Mouse (Mus musculus): Measurements from ENCODE around the gene Asmt. TPM values are rescaled to one million over a fixed set of nuclear protein-coding genes. Genes with fewer than 3 reads are reported as not detected.

Asmt gene
- not detected for total RNA-seq (2021)

DNA sequence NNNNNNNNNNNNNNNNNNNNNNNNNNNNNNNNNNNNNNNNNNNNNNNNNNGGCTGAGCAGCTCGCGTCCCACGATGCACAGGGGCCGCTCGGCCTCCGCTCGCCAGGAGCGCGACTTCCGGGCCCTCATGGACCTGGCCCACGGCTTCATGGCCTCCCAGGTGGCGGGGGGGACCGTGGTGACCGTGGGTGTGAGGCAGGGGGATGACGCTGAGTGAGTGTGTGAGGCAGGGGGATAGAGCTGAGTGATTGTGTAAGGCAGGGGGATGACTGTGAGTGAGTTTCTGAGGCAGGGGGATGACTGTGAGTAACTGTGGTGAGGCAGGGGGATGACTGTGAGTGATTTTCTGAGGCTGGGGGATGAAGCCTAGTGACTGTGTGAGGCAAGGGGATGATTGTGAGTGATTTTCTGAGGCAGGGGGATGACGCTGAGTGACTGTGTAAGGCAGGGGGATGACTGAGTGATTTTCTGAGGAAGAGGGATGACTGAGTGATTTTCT lies at the start of gene Asmt:
Asmt (plus strand) TSS at position 51 of the 499 bp plus-strand sequence.
- DNase-seq, result no peak
- intact Hi-C loops (cut with DNase I), result no loop called here

DNA sequence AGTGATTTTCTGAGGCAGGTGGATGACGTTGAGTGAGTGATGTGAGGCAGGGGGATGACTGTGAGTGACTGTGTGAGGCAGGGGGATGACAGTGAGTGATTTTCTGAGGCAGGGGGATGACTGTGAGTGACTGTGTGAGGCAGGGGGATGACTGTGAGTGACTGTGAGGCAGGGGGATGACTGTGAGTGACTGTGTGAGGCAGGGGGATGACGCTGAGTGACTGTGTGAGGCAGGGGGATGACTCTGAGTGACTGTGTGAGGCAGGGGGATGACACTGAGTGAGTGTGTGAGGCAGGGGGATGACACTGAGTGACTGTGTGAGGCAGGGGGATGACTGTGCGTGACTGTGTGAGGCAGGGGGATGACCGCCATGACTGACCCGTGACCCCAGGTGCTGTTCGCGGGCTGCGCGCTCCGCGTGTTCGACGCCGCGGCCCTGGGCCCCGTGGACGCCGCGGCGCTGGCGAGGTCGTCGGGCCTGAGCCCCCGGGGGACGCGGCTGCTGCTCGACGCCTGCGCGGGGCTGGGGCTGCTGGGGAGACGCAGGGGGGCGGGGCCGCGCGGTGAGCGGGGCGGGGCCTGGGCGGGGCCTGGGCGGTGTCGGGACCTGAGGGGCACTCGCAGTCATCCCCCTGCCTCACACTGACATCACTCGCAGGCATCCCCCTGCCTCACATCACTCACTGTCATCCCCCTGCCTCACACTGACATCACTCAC lies 948 bp downstream of the Asmt start:
- intact Hi-C loops (cut with DNase I), result no loop called here
- no peak for DNase-seq

DNA sequence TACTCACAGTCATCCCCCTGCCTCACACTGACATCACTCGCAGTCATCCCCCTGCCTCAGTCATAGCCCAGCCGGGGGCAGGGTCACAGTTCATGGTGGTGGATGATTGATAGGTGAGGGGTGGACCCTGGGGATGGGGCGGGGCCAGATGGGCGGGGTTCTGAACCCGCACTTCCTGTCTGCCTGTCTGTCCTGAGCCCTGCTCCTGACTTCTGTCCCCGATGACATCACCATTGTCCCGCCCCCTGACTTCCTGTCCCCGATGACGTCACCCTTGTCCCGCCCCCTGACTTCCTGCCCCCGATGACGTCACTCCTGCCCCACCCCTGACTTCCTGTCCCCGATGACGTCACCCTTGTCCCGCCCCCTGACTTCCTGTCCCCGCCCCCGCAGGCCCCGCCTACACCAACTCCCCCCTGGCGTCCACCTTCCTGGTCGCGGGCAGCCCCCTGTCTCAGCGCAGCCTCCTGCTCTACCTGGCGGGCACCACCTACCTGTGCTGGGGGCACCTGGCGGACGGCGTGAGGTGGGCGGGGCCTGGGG lies 1.9 kb downstream of the Asmt start:
- intact Hi-C loops (cut with DNase I), result no loop called here
- DNase-seq, result peak; percentile 39

DNA sequence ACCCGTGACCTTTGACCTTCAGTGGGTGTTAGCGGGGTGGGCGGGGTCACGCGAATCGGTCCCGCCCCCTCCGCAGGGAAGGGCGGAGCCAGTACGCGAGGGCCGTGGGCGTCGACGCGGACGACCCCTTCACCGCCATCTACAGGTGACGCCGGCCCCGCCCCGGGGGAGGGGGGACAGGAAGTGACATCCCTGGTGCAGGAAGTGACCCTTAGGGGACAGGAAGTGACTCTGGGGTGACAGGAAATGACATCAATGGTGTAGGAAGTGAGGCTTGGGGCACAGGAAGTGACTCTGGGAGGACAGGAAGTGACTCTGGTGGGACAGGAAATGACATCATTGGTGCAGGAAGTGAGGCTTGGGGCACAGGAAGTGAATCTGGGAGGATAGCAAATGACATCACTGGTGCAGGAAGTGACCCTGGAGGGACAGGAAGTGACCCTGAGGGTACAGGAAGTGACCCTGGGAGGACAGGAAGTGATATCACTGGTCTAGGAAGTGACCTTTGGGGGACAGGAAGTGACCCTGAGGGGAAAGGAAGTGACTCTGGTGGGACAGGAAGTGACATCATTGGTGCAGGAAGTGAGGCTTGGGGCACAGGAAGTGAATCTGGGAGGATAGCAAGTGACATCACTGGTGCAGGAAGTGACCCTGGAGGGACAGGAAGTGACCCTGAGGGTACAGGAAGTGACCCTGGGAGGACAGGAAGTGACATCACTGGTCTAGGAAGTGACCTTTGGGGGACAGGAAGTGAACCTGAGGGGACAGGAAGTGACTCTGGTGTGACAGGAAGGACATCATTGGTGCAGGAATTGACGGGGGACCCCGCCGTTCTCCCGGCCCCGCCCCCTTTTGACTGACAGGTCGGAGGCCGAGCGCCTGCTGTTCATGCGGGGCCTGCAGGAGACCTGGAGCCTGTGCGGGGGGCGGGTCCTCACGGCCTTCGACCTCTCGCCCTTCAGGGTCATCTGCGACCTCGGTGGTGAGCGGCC lies 2.7 kb downstream of the Asmt start:
- intact Hi-C loops (cut with DNase I), result no loop called here
- no peak for DNase-seq

DNA sequence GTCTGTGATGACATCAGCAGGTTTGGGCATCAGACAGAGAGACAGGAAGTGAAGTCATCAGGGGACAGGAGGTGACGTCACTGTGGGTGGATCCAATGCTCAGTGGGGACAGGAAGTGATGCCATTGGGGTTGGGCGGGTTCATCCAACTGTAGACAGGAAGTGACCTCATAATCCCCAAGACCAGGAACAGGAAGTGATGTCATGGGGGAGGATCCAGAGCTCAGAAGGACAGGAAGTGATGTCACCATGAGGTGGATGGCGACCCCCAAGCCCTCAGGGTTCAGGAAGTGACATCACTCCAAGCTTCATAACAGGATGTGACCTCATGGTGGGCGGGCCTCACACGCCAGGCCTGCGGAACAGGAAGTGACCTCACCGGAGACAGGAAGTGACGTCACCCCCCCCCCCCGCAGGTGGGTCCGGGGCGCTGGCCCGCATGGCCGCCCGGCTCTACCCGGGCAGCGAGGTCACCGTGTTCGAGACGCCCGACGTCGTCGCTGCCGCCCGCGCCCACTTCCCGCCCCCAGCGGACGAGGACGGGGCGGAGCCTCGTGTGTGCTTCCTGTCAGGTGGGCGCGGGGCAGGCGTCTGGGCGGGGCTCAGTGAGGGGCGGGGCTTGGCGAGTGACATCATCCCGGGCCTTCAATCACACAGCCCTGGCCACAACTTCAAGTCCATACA lies 3.6 kb downstream of the Asmt start:
- intact Hi-C loops (cut with DNase I), result no loop called here
- no peak for DNase-seq

DNA sequence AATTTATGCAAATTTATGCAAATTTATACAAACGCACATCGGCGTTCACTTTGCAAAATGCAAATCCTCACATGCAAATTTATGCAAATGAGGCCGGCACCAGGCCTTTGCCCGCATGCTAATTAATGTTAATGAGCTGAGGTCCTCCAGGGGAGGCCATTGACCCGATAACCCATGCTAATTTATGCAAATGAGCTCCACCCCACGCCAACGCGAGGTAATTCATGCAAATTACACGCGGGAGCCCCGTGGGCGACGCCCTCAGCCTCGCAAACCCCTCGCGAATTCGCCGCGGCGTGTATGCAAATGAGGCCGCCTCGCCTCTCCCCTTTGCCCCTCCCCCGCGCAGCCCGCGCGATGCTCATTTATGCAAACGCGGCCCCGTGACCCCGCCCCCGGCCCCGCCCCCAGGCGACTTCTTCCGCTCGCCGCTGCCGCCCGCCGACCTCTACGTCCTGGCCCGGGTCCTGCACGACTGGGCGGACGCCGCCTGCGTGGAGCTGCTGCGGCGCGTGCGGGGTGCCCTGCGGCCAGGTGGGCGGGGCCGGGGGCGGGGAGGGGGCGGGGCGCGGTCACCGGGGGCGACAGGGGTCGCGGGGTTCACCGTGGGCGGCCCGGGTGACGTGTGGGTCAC lies 4.3 kb downstream of the Asmt start:
- DNase-seq, result no peak

DNA sequence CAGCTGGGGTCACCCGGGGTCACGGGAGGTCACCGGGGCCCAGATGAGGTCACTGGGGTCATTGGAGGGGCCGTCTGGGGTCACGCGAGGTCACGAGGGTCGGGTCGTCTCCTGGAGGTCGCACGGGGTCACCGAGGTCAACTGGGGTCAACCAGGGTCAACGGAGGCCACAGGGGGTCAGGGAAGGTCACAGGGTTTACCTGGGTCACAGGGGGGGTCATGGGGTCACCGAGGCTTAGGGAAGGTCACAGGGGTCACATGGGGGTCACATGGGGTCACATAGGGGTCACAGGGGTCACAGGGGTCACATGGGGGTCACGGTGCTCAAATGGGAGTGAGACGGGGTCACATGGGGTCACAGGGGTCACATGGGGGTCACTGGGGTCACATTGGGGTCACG lies 4.8 kb downstream of the Asmt start:
- DNase-seq, result no peak
- intact Hi-C loops (cut with DNase I), result no loop called here

More for the DNA sequence above, 4.3 kb downstream of the Asmt start:
- intact Hi-C loops (cut with DNase I), result no loop called here

DNA sequence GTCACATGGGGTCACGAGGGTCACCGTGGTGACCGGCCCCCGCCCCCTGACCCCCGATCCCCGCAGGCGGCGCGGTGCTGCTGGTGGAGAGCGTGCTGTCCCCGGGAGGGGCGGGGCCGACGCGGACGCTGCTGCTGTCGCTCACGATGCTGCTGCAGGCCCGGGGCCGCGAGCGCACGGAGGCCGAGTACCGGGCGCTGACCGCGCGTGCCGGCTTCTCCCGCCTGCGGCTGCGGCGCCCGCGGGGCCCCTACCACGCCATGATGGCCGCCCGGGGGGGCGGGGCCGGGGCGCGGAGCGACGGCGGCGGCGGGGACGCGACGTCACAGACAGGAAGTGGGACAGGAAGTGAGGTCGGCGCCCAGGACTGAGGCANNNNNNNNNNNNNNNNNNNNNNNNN lies 5.2 kb downstream of the Asmt start:
- intact Hi-C loops (cut with DNase I), result no loop called here
- no peak for DNase-seq
